Mouse (Mus musculus) limb, embryonic 15.5 days (tissue): ENCODE results near the gene Rabgap1l. TPM values are rescaled to one million over a fixed set of nuclear protein-coding genes. Genes with fewer than 3 reads are reported as not detected.

Experiments
- ATAC-seq: fragments of 200-750 bp; cut with Nextera tagmentation; 2 replicates; pipeline ENCODE4 v1.8.0; 2017; ENCODE audit warnings: low read depth, moderate TSS enrichment; ENCODE audit not compliant: insufficient number of reproducible peaks, low FRiP score, low TSS enrichment
- H3K27ac ChIP-seq: fragments of 300-500 bp; sonication (generic); 2 replicates; pipeline ENCODE4 v1.5.1; 2015; ENCODE audit warnings: moderate library complexity, mild to moderate bottlenecking, inconsistent platforms
- H3K27me3 ChIP-seq: fragments of 300-500 bp; sonication (generic); 2 replicates; pipeline ENCODE4 v1.6.1; 2015; ENCODE audit warnings: inconsistent platforms
- H3K36me3 ChIP-seq: fragments of 300-500 bp; sonication (generic); 2 replicates; pipeline ENCODE4 v1.6.1; 2015; ENCODE audit warnings: inconsistent platforms
- H3K4me1 ChIP-seq: fragments of 300-500 bp; sonication (generic); 2 replicates; pipeline ENCODE4 v1.6.1; 2015; ENCODE audit warnings: inconsistent platforms
- H3K4me2 ChIP-seq: fragments of 300-500 bp; sonication (generic); 2 replicates; pipeline ENCODE4 v1.6.1; 2015; ENCODE audit warnings: mild to moderate bottlenecking, inconsistent platforms
- H3K4me3 ChIP-seq: fragments of 300-500 bp; sonication (generic); 2 replicates; pipeline ENCODE4 v1.5.1; 2015; ENCODE audit warnings: mild to moderate bottlenecking, inconsistent platforms
- H3K9ac ChIP-seq: fragments of 300-500 bp; sonication (generic); 2 replicates; pipeline ENCODE4 v1.6.1; 2015; ENCODE audit warnings: inconsistent platforms
- H3K9me3 ChIP-seq: fragments of 300-500 bp; sonication (generic); 2 replicates; pipeline ENCODE4 v1.6.1; 2016; ENCODE audit warnings: inconsistent platforms
- WGBS: fragments of 180-500 bp; shearing (Covaris S2); methylation state at CpG from one replicate; pipeline ENCODE4 v1.1.7; 2015; 5-methylcytosine and 5-hydroxymethylcytosine counted together
- polyA plus RNA-seq: library from polyadenylated mRNA; unstranded; fragments of >200 nt; fragmentation: Nextera tagmentation; extraction: Ambion mirVana; gene quantifications from 2 replicates; pipeline ENCODE4 v1.2.1, GENCODE M21; 2015

Rabgap1l gene
- polyA plus RNA-seq, 1 experiment from 2014 or later = 19.6 TPM

DNA sequence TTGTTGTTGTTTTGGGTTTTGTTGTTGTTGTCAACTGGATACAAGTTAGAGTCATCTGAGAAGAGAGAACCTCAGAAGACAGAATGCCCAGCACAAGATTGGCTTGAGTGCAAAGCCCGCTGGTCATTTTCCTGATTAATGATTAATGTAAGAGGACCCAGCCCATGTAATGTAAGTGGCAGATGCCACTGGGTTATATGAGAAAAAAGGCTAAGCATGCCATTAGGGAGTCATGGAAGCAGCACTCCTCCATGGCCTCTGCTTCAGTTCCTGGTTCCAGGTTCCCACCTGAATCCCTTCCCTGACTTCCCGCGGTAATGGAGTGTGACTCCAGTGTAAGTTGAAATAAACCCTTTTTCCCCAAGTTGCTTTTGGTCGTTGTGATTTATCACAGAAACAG is 480.4 kb downstream of the Rabgap1l start:
- H3K4me2 ChIP-seq = no peak overlapping the region
- no peaks in the 10 kb centered on the region for H3K27me3 ChIP-seq
- H3K4me3 ChIP-seq = no peak overlapping the region
- H3K9me3 ChIP-seq = no peaks in the 10 kb centered on the region
- H3K9ac ChIP-seq = no peak overlapping the region
- no peaks in the 10 kb centered on the region for H3K4me1 ChIP-seq
- H3K36me3 ChIP-seq = no peaks in the 10 kb centered on the region
- ATAC-seq = no peak
- no peak overlapping the region for H3K27ac ChIP-seq
- 90% methylated on average over 4 of the region's 4 CpGs for WGBS

DNA sequence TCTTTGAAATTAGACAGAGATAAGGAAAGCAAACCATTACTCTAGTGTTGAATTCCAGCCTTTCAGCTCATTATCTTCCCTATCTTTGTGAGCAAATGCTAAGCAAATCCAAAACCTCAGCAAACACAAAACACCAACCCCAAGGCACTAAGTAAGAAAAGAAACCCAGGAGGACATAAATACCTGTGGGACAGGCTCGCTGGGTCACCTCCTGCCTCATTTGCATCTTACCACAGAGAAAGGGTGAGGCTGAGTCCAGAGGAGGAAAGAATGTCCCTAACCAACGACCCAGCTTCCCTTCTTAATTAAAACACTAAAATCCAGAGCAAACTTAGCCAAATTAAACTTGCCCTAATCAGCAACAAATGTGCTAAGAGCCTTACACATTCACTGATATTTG is 481.1 kb downstream of the Rabgap1l start:
- no peak overlapping the region for H3K9ac ChIP-seq
- H3K27me3 ChIP-seq = no peaks in the 10 kb centered on the region
- H3K9me3 ChIP-seq = no peaks in the 10 kb centered on the region
- H3K4me1 ChIP-seq = no peaks in the 10 kb centered on the region
- H3K27ac ChIP-seq = no peak overlapping the region
- no peak overlapping the region for H3K4me2 ChIP-seq
- ATAC-seq = no peak
- H3K36me3 ChIP-seq = no peaks in the 10 kb centered on the region
- WGBS = 20% methylated on average over 2 of the region's 2 CpGs
- H3K4me3 ChIP-seq = no peak overlapping the region

DNA sequence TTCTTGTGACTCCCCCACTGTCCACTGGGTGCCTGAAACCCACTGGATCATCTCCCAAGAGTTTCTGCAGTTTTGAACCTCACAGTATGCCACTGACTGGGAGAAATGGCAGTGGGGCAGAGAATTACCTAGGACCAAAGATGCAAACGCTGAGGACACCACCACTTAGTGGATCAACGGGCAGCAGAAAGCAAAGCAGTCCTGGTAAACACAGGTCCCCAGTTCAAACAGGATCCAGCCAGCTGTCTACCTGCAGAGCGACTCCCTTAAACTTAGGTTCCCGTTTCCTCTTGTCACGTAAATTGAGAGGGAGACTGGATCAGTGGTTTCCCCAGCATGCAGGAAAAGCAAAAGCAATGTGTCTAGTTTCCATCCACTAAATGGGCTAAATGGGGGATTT is 483.1 kb downstream of the Rabgap1l start:
- no peak overlapping the region for H3K9ac ChIP-seq
- no peak for ATAC-seq
- no peak overlapping the region for H3K4me3 ChIP-seq
- no peak overlapping the region for H3K27ac ChIP-seq
- H3K9me3 ChIP-seq = no peaks in the 10 kb centered on the region
- H3K27me3 ChIP-seq = no peaks in the 10 kb centered on the region
- no peaks in the 10 kb centered on the region for H3K36me3 ChIP-seq
- H3K4me2 ChIP-seq = no peak overlapping the region
- WGBS = 47% methylated on average over 5 of the region's 5 CpGs
- H3K4me1 ChIP-seq = no peaks in the 10 kb centered on the region

- H3K4me3 ChIP-seq = no peak overlapping the region
- no peak overlapping the region for H3K27ac ChIP-seq
- H3K4me1 ChIP-seq = no peaks in the 10 kb centered on the region
- no peaks in the 10 kb centered on the region for H3K36me3 ChIP-seq
- H3K4me2 ChIP-seq = no peak overlapping the region
- H3K9me3 ChIP-seq = no peaks in the 10 kb centered on the region
- no peak for ATAC-seq
- WGBS = 28% methylated on average over 7 of the region's 7 CpGs
- no peak overlapping the region for H3K9ac ChIP-seq
- H3K27me3 ChIP-seq = no peaks in the 10 kb centered on the region
Observed at GRCm38 (mm10) chr1:160308996-160309395, 484.0 kb downstream of the Rabgap1l start.

GRCm38 (mm10) chr1:160308498-160308897 is 484.5 kb downstream of the Rabgap1l start:
- Histone ChIP-seq H3K4me1 (no peaks in the 10 kb centered on the region), H3K4me3 (no peak overlapping the region), H3K9ac (no peak overlapping the region), H3K27ac (no peak overlapping the region), H3K4me2 (no peak overlapping the region), H3K9me3 (no peaks in the 10 kb centered on the region), H3K36me3 (no peaks in the 10 kb centered on the region), H3K27me3 (no peaks in the 10 kb centered on the region)
- ATAC-seq = no peak
- 62% methylated on average over 7 of the region's 7 CpGs for WGBS

GRCm38 (mm10) chr1:160306866-160307616 is 486.0 kb downstream of the Rabgap1l start:
- Histone ChIP-seq H3K27me3 (no peaks in the 10 kb centered on the region), H3K9ac (no peak overlapping the region), H3K36me3 (no peaks in the 10 kb centered on the region), H3K4me1 (no peaks in the 10 kb centered on the region), H3K27ac (no peak overlapping the region), H3K4me2 (no peak overlapping the region), H3K4me3 (no peak overlapping the region), H3K9me3 (no peaks in the 10 kb centered on the region)
- no peak for ATAC-seq
- 68% methylated on average over 10 of the region's 10 CpGs for WGBS

DNA sequence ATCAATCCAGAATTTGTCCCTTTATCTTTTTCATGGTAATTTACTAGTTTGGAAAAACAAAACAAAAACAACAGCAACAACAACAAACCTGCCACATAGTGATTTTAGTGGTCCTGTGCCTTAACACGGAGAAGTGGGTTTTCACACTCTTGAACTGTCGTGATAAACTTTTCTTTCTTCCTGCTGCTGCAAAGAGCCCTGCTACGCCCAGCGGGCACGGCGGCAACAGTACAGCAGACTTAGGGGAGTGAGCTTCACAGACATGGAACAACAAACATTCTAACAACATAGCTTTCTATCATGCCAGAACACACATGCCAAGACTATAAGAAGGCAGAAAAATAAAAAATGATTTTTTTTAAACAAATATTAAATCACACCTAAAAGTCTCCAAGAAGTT is 486.7 kb downstream of the Rabgap1l start:
- H3K4me3 ChIP-seq = no peak overlapping the region
- WGBS = 72% methylated on average over 6 of the region's 6 CpGs
- no peaks in the 10 kb centered on the region for H3K27me3 ChIP-seq
- no peaks in the 10 kb centered on the region for H3K4me1 ChIP-seq
- no peak overlapping the region for H3K9ac ChIP-seq
- no peak for ATAC-seq
- H3K27ac ChIP-seq = no peak overlapping the region
- H3K9me3 ChIP-seq = no peaks in the 10 kb centered on the region
- H3K36me3 ChIP-seq = no peaks in the 10 kb centered on the region
- no peak overlapping the region for H3K4me2 ChIP-seq

DNA sequence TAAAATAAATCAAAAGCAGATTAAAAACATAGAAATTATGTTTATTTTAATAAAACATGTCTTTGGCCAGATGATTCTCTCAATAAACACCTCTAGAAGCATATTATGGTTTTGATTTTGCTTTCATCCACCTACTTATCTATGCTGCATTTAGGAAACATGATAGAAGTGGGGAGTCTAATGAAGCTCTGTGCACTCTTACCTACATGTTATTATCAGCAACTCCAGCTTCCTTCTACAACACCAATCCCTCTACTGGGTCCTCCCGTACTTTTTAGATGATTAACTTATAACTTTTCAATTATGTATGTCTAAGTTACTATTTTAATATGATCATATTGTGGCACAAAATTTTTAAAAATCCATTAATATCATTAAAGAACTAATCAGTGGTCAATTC is 487.2 kb downstream of the Rabgap1l start:
- no peak for ATAC-seq
- Histone ChIP-seq H3K4me2 (no peak overlapping the region), H3K4me3 (no peak overlapping the region), H3K9ac (no peak overlapping the region), H3K36me3 (no peaks in the 10 kb centered on the region), H3K9me3 (no peaks in the 10 kb centered on the region), H3K27ac (no peak overlapping the region), H3K4me1 (no peaks in the 10 kb centered on the region), H3K27me3 (no peaks in the 10 kb centered on the region)
- 98% methylated on average over 1 of the region's 1 CpGs for WGBS

- H3K9me3 ChIP-seq = no peaks in the 10 kb centered on the region
- H3K4me3 ChIP-seq = no peak overlapping the region
- H3K4me1 ChIP-seq = no peaks in the 10 kb centered on the region
- no peak overlapping the region for H3K9ac ChIP-seq
- H3K27ac ChIP-seq = no peak overlapping the region
- ATAC-seq = no peak
- H3K27me3 ChIP-seq = no peaks in the 10 kb centered on the region
- H3K36me3 ChIP-seq = no peaks in the 10 kb centered on the region
- 84% methylated on average over 6 of the region's 6 CpGs for WGBS
- no peak overlapping the region for H3K4me2 ChIP-seq
Observed at GRCm38 (mm10) chr1:160304969-160305498, 488.0 kb downstream of the Rabgap1l start.

DNA sequence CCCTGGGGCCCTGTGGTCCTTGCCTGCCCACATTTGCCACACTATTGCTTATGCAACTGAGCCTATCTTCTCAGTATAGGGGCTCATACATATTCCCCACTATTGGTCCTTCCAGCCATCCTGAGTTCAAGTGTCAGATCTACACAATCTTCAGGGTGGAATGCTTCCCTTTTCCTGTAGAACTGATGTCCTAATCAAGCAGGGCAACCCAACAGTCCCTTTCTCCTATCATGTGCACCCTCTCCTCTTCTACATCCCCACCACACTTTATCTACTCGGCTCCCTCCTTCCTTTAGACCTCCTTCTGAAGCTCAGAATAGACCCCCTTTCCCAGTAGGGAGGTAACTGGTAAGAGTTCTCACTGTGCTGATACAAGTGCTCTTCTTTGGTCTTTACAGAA is 490.7 kb downstream of the Rabgap1l start:
- Histone ChIP-seq H3K9ac (no peak overlapping the region), H3K27ac (no peak overlapping the region), H3K27me3 (no peaks in the 10 kb centered on the region), H3K4me2 (no peak overlapping the region), H3K9me3 (no peaks in the 10 kb centered on the region), H3K4me1 (no peaks in the 10 kb centered on the region), H3K36me3 (no peaks in the 10 kb centered on the region), H3K4me3 (no peak overlapping the region)
- ATAC-seq = no peak
- WGBS = 87% methylated on average over 1 of the region's 1 CpGs

GRCm38 (mm10) chr1:160301156-160301555 is 491.9 kb downstream of the Rabgap1l start:
- H3K27ac ChIP-seq = no peak overlapping the region
- H3K4me1 ChIP-seq = no peaks in the 10 kb centered on the region
- no peak overlapping the region for H3K4me2 ChIP-seq
- no peak overlapping the region for H3K9ac ChIP-seq
- no peaks in the 10 kb centered on the region for H3K27me3 ChIP-seq
- no peaks in the 10 kb centered on the region for H3K9me3 ChIP-seq
- H3K4me3 ChIP-seq = no peak overlapping the region
- 77% methylated on average over 6 of the region's 6 CpGs for WGBS
- no peaks in the 10 kb centered on the region for H3K36me3 ChIP-seq
- ATAC-seq = no peak

DNA sequence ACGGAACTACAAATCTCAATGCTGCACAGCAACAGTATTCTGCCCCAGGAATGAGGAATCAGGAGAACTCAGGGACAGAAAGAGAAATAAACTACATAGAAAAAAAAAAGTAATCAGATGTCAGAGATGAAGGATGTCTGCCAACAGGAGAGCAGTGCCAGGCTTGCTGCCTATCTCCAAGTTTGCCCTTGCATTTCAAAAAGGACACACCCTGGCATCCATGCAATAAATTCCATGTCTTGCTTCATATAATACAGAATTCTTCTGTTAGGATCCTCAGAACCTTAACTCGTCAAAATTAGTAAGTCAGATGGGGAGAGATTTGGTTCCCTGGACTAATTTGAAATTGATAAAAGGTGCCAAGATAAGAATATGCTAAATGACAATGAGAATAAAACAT is 492.3 kb downstream of the Rabgap1l start:
- Histone ChIP-seq H3K4me2 (no peak overlapping the region), H3K4me1 (no peaks in the 10 kb centered on the region), H3K27ac (no peak overlapping the region), H3K4me3 (no peak overlapping the region), H3K27me3 (no peaks in the 10 kb centered on the region), H3K9me3 (no peaks in the 10 kb centered on the region), H3K9ac (no peak overlapping the region), H3K36me3 (no peaks in the 10 kb centered on the region)
- ATAC-seq = no peak
- WGBS = 75% methylated on average over 2 of the region's 2 CpGs

- no peak for ATAC-seq
- Histone ChIP-seq H3K27me3 (no peaks in the 10 kb centered on the region), H3K4me1 (no peaks in the 10 kb centered on the region), H3K9ac (no peak overlapping the region), H3K9me3 (no peaks in the 10 kb centered on the region), H3K4me2 (no peak overlapping the region), H3K27ac (no peak overlapping the region), H3K4me3 (no peak overlapping the region), H3K36me3 (no peaks in the 10 kb centered on the region)
- 78% methylated on average over 4 of the region's 4 CpGs for WGBS
Observed at GRCm38 (mm10) chr1:160299979-160300378, 493.0 kb downstream of the Rabgap1l start.
